Mouse (Mus musculus) CH12.LX (cell line): ENCODE results near the gene Elovl3. TPM values are rescaled to one million over a fixed set of nuclear protein-coding genes. Genes with fewer than 3 reads are reported as not detected.

Source experiments
- DNase-seq: peaks from one replicate; pipeline ENCODE4 v3.0.0-alpha.2; 2013; ENCODE audit errors: extremely low read depth
- H3K27ac ChIP-seq: 2 replicates; pipeline ENCODE4 v1.5.1; 2012; ENCODE audit warnings: low read depth, mild to moderate bottlenecking, control low read depth, moderate library complexity; ENCODE audit not compliant: insufficient read depth
- H3K27me3 ChIP-seq: replicated peaks from 2 replicates; pipeline ENCODE3; 2012; ENCODE audit warnings: inconsistent platforms
- H3K36me3 ChIP-seq, 2 experiments: replicated peaks in 1 of 2; 2 replicates each; pipeline versions ENCODE3 to v1.6.1; 2012; ENCODE audit warnings: inconsistent platforms in 1 of 2, low read length in 1 of 2, mild to moderate bottlenecking in 1 of 2, mixed read lengths in 1 of 2, moderate library complexity in 1 of 2; ENCODE audit not compliant: control insufficient read depth in 1 of 2, insufficient read depth in 1 of 2
- H3K4me1 ChIP-seq, 2 experiments: 2 replicates each; pipeline ENCODE4 v1.6.1; 2012; ENCODE audit warnings: inconsistent platforms in 1 of 2, moderate library complexity in 1 of 2; ENCODE audit not compliant: insufficient read depth in 2 of 2, control insufficient read depth in 1 of 2
- H3K4me2 ChIP-seq: 2 replicates; pipeline ENCODE4 v1.6.1; 2012; ENCODE audit warnings: low read depth, mild to moderate bottlenecking, control low read depth; ENCODE audit not compliant: poor library complexity, insufficient read depth, severe bottlenecking
- H3K4me3 ChIP-seq, 3 experiments: fragments of 150-350 bp in 1 of 3; sonication (generic) in 1 of 3; replicated peaks in 1 of 3; 2 replicates each; pipeline versions ENCODE3 to v1.5.1; 2011 to 2012; ENCODE audit warnings: low read depth in 2 of 3, low read length in 2 of 3, mild to moderate bottlenecking in 2 of 3, moderate library complexity in 2 of 3, control low read depth in 1 of 3, improper control_type of control experiment in 1 of 3, inconsistent platforms in 1 of 3, mixed read lengths in 1 of 3; ENCODE audit not compliant: poor library complexity in 1 of 3
- H3K79me2 ChIP-seq: replicated peaks from 2 replicates; pipeline ENCODE4 v1.6.1; 2012; ENCODE audit warnings: mild to moderate bottlenecking, moderate library complexity; ENCODE audit not compliant: control insufficient read depth, poor library complexity, insufficient read depth, severe bottlenecking; ENCODE audit errors: extremely low read depth
- H3K9ac ChIP-seq: 2 replicates; pipeline ENCODE4 v1.6.1; 2012; ENCODE audit warnings: low read depth, mild to moderate bottlenecking, control low read depth, moderate library complexity; ENCODE audit not compliant: insufficient read depth
- H3K9me3 ChIP-seq: replicated peaks from 2 replicates; pipeline ENCODE3; 2012; ENCODE audit warnings: low read length, inconsistent platforms, mixed read lengths
- CHD2 ChIP-seq: IDR thresholded peaks from 2 replicates; pipeline ENCODE4 v1.6.1; 2011; ENCODE audit warnings: low read length, improper control_type of control experiment
- CTCF ChIP-seq, 2 experiments: IDR thresholded peaks in 1 of 2; conservative IDR thresholded peaks in 1 of 2; 2 replicates each; pipeline ENCODE4 v1.5.1; 2011 to 2012; ENCODE audit warnings: low read depth in 2 of 2, low read length in 2 of 2, improper control_type of control experiment in 1 of 2, inconsistent platforms in 1 of 2, mild to moderate bottlenecking in 1 of 2, moderate library complexity in 1 of 2
- E2F4 ChIP-seq: IDR thresholded peaks from 2 replicates; pipeline ENCODE4 v1.6.1; 2011; ENCODE audit warnings: low read depth, low read length, improper control_type of control experiment; ENCODE audit not compliant: insufficient replicate concordance
- ELF1 ChIP-seq: IDR thresholded peaks from 2 replicates; pipeline ENCODE4 v1.6.1; 2014; ENCODE audit warnings: low read depth, mild to moderate bottlenecking, inconsistent platforms, low read length, improper control_type of control experiment
- EP300 ChIP-seq: IDR thresholded peaks from 2 replicates; pipeline ENCODE4 v1.6.1; 2011; ENCODE audit warnings: low read length, improper control_type of control experiment
- ETS1 ChIP-seq: conservative IDR thresholded peaks from 2 replicates; pipeline ENCODE4 v1.6.1; 2012; ENCODE audit warnings: low read depth, mild to moderate bottlenecking, inconsistent platforms, low read length, improper control_type of control experiment, moderate library complexity
- GABPA ChIP-seq: IDR thresholded peaks from 2 replicates; pipeline ENCODE4 v1.6.1; 2012; ENCODE audit warnings: low read depth, low read length, improper control_type of control experiment, inconsistent platforms; ENCODE audit not compliant: insufficient replicate concordance
- HCFC1 ChIP-seq: IDR thresholded peaks from 2 replicates; pipeline ENCODE4 v1.6.1; 2012; ENCODE audit warnings: low read depth, mild to moderate bottlenecking, inconsistent platforms, low read length, improper control_type of control experiment
- JUN ChIP-seq: IDR thresholded peaks from 2 replicates; pipeline ENCODE4 v1.6.1; 2011; ENCODE audit warnings: low read depth, mild to moderate bottlenecking, low read length, improper control_type of control experiment, moderate library complexity; ENCODE audit not compliant: insufficient read depth
- JUND ChIP-seq: conservative IDR thresholded peaks from 2 replicates; pipeline ENCODE4 v1.6.1; 2011; ENCODE audit warnings: low read depth, low read length, improper control_type of control experiment
- PAX5 ChIP-seq: IDR thresholded peaks from 2 replicates; pipeline ENCODE4 v1.6.1; 2012; ENCODE audit warnings: low read length, inconsistent platforms, mixed read lengths
- POLR2AphosphoS2 ChIP-seq: IDR thresholded peaks from 2 replicates; pipeline ENCODE4 v1.6.1; 2011; ENCODE audit warnings: low read depth, low read length, improper control_type of control experiment
- RAD21 ChIP-seq: IDR thresholded peaks from 2 replicates; pipeline ENCODE4 v1.6.1; 2011; ENCODE audit warnings: low read depth, mild to moderate bottlenecking, low read length, improper control_type of control experiment, moderate library complexity
- RCOR1 ChIP-seq: conservative IDR thresholded peaks from 2 replicates; pipeline ENCODE4 v1.6.1; 2012; ENCODE audit warnings: low read depth, mild to moderate bottlenecking, inconsistent platforms, low read length, improper control_type of control experiment
- SIN3A ChIP-seq: IDR thresholded peaks from 2 replicates; pipeline ENCODE4 v1.6.1; 2012; ENCODE audit warnings: low read length, improper control_type of control experiment, inconsistent platforms
- UBTF ChIP-seq: IDR thresholded peaks from 2 replicates; pipeline ENCODE4 v1.6.1; 2012; ENCODE audit warnings: low read depth, mild to moderate bottlenecking, inconsistent platforms, low read length, improper control_type of control experiment, moderate library complexity
- ZC3H11A ChIP-seq: IDR thresholded peaks from 2 replicates; pipeline ENCODE4 v1.6.1; 2012; ENCODE audit warnings: low read depth, mild to moderate bottlenecking, inconsistent platforms, low read length, improper control_type of control experiment
- ZKSCAN1 ChIP-seq: IDR thresholded peaks from 2 replicates; pipeline ENCODE4 v1.6.1; 2012; ENCODE audit warnings: low read depth, inconsistent platforms, low read length, improper control_type of control experiment, borderline replicate concordance
- ZMIZ1 ChIP-seq: IDR thresholded peaks from 2 replicates; pipeline ENCODE4 v1.6.1; 2012; ENCODE audit warnings: low read depth, mild to moderate bottlenecking, inconsistent platforms, low read length, improper control_type of control experiment
- dilution Hi-C: fragments of 300-500 bp; cut with MboI; formaldehyde crosslinking; loops from 2 replicates; pipeline ENCODE4 v1.14.3; 2020; ENCODE audit warnings: low sequenced_read_pairs; ENCODE audit not compliant: extremely low pct_unique_long_range_greater_than_20kb, extremely low pct_ligation_motif_present
- in situ Hi-C: fragments of 300-500 bp; cut with MboI; formaldehyde crosslinking; loops from 3 replicates; pipeline ENCODE4 v1.14.3; 2019; ENCODE audit warnings: low sequenced_read_pairs, low pct_ligation_motif_present, low pct_unique_long_range_greater_than_20kb, mixed read lengths
- polyA plus RNA-seq: library from polyadenylated mRNA; unstranded; fragments of >175 nt; gene quantifications from 2 replicates; pipeline ENCODE4 v1.2.1, GENCODE M21; 2012; ENCODE audit warnings: low read depth; ENCODE audit not compliant: insufficient read length
- total RNA-seq, 2 experiments: library from RNA; depleted of rRNA; stranded (reverse); fragments of 300-350 nt in 1 of 2; fragments of >200 nt in 1 of 2; gene quantifications; 2 replicates each; pipeline ENCODE4 v1.2.3; 2012 to 2014

The Elovl3 gene
- total and polyA plus RNA-seq, 3 experiments, result not detected

GRCm38 (mm10) chr19:46095291-46095690 is 36.4 kb upstream of the Elovl3 start:
- Histone ChIP-seq H3K4me2 (no peak overlapping the region), H3K36me3 (no peaks in the 10 kb centered on the region), H3K4me1 (no peaks in the 10 kb centered on the region), H3K27ac (no peak overlapping the region), H3K79me2 (no peaks in the 10 kb centered on the region), H3K9me3 (peaks cover 5% of the 10 kb centered on the region), H3K27me3 (peaks cover 4% of the 10 kb centered on the region), H3K9ac (no peak overlapping the region), H3K4me3 (no peak overlapping the region)
- dilution Hi-C loops, result no loop called here
- in situ Hi-C loops, result no loop called here
- no peak for DNase-seq
- TF ChIP-seq ZMIZ1, result no peak
- TF ChIP-seq UBTF, result no peak
- TF ChIP-seq RAD21, result no peak
- no peak for TF ChIP-seq JUN
- no peak for TF ChIP-seq ETS1
- no peak for TF ChIP-seq E2F4
- no peak for TF ChIP-seq HCFC1
- no peak for TF ChIP-seq PAX5
- no peak for TF ChIP-seq SIN3A
- no peak for TF ChIP-seq GABPA
- TF ChIP-seq JUND, result no peak
- TF ChIP-seq EP300, result no peak

GRCm38 (mm10) chr19:46096396-46096795 is 35.3 kb upstream of the Elovl3 start:
- dilution Hi-C loops (no loop called here), in situ Hi-C loops (no loop called here)
- Histone ChIP-seq H3K9ac (no peak overlapping the region), H3K4me2 (no peak overlapping the region), H3K9me3 (peaks cover 5% of the 10 kb centered on the region), H3K4me1 (no peaks in the 10 kb centered on the region), H3K4me3 (no peak overlapping the region), H3K27ac (no peak overlapping the region), H3K36me3 (no peaks in the 10 kb centered on the region), H3K27me3 (peaks cover 4% of the 10 kb centered on the region), H3K79me2 (no peaks in the 10 kb centered on the region)
- DNase-seq, result no peak
- TF ChIP-seq CHD2 (no peak), JUN (no peak), ZKSCAN1 (no peak), CTCF (conservative IDR thresholded peaks at IDR 0.05 in 1 of 2, IDR thresholded peaks at IDR 0.05 in 1 of 2; ENCODE audit: low read depth in 2 of 2, low read length in 2 of 2) (no peak), ZC3H11A (no peak), RCOR1 (no peak), ELF1 (no peak), POLR2AphosphoS2 (no peak)
